Mouse (Mus musculus): ENCODE data around the gene Slc5a3.

DNA sequence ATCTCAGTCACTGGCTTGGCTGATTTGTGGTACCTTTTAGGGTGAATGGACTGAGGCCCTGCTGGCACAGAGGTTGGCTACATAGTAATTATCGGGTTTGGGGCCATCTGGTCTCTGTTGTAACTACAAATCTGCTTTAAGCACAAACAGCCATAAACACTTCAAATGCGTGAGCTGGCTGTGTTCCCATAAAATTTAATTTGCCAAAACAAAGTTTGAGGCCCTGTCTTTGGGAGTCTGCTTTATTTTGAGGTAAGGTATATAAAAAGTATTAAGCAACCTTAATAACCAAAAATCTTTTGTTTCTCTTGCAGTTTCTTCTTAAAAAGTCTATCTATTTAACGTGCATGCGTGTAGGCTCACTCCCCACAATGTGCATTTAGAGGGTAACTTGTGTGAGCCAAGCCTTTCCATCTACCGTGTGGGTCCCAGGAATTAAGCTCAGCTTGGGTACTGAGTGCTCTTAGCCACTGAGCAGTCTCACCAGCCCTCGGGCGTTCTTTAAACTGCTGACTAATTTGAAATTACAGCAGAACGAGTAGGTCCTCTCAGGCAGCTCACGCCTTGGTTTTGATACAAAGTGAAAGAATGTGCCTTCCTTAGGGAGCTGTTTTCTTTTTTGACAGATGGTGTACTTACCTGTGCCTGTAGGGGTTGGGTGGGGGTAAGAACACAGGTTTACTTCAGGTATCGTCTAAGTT, 40.4 kb downstream of the Slc5a3 start:
- no peak for TF ChIP-seq CTCF (IDR thresholded peaks at IDR 0.05; ENCODE audit: low read depth)
- TF ChIP-seq EP300 (IDR thresholded peaks at IDR 0.05; ENCODE audit: low read depth), result no peak

Data from liver, postnatal 0 days (tissue).